In the genomic region with DNA sequence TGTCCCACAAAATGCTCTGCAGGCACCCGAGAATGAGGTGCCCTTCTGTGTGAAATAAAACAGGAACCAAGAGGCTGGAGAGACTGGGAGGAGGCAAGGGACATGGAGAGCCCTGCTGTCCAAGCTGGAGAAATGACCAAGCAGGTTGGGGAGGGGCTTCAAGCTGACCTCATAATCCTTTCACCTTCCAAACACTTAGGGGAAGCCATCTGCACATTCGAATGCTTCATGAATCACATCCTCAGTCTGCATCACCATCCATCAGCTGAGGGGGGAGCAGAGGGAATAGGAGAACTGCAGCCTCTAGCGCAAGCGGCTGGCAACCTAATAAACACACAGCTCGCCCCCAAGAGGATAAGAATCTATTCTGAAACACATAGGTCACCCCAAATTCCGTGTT, we compare ENCODE assay signal across 25 mouse cellular contexts. TPM values are rescaled to one million over a fixed set of nuclear protein-coding genes. Genes with fewer than 3 reads are reported as not detected.
DNase-seq lines count a peak whose midpoint lies in the region; ATAC-seq and TF ChIP-seq lines count a peak whose summit lies in the region.
"Had no signal": no experiment of that assay in that cellular context is flagged by ENCODE, and none has a peak within 500 bp of the region (broad histone marks: within the 10 kb centered on the region; RNA-seq: fewer than 3 reads in every experiment).

No protein-coding gene starts in this region.

- H3K9ac ChIP-seq in hindbrain, embryonic 11.5 days (ENCODE audit: low read depth, low read length), result no peak overlapping the region
- no peak overlapping the region for H3K9ac ChIP-seq in midbrain, embryonic 14.5 days (replicated peaks; ENCODE audit: low read length)
- no peak overlapping the region for H3K9ac ChIP-seq in midbrain, postnatal 0 days (replicated peaks; ENCODE audit: low read length, poor library complexity, severe bottlenecking)
- H3K9ac ChIP-seq: midbrain, embryonic 12.5 days had no signal

- no peak overlapping the region for H3K4me3 ChIP-seq in hindbrain, embryonic 11.5 days (ENCODE audit: low read depth, low read length)
- no peak overlapping the region for H3K4me3 ChIP-seq in hindbrain, embryonic 10.5 days
- H3K4me3 ChIP-seq in midbrain, embryonic 14.5 days (replicated peaks; ENCODE audit: low read depth, low read length), result no peak overlapping the region
- no peak overlapping the region for H3K4me3 ChIP-seq in midbrain, postnatal 0 days (ENCODE audit: low read depth, low read length)
- no peak overlapping the region for H3K4me3 ChIP-seq in embryonic facial prominence, embryonic 10.5 days
- H3K4me3 ChIP-seq: midbrain, embryonic 12.5 days had no signal

- ATAC-seq in hindbrain, embryonic 11.5 days (ENCODE audit: low FRiP score), result no peak
- no peak for ATAC-seq in midbrain, embryonic 14.5 days (ENCODE audit: low FRiP score, low TSS enrichment)
- no peak for ATAC-seq in midbrain, postnatal 0 days (ENCODE audit: low FRiP score)
- ATAC-seq: CD4-positive, CD25-positive, alpha-beta regulatory T cell, adult 4 months; forebrain, embryonic 14.5 days; intestine, embryonic 16.5 days had no signal

- H3K27me3 ChIP-seq in hindbrain, embryonic 11.5 days (ENCODE audit: control insufficient read depth, insufficient read depth, low read length), result no peaks in the 10 kb centered on the region
- H3K27me3 ChIP-seq in hindbrain, embryonic 10.5 days (ENCODE audit: insufficient read depth, poor library complexity, severe bottlenecking), result peaks cover 68% of the 10 kb centered on the region
- no peaks in the 10 kb centered on the region for H3K27me3 ChIP-seq in midbrain, embryonic 14.5 days (ENCODE audit: control insufficient read depth, insufficient read depth, low read length)
- H3K27me3 ChIP-seq in midbrain, postnatal 0 days (ENCODE audit: insufficient read depth, low read length), result no peaks in the 10 kb centered on the region
- H3K27me3 ChIP-seq in embryonic facial prominence, embryonic 10.5 days (replicated peaks; ENCODE audit: low read depth, poor library complexity, severe bottlenecking), result peaks cover 71% of the 10 kb centered on the region

- no peak overlapping the region for H3K4me2 ChIP-seq in hindbrain, embryonic 11.5 days (replicated peaks; ENCODE audit: low read depth, low read length)
- H3K4me2 ChIP-seq in midbrain, embryonic 14.5 days (ENCODE audit: low read length), result no peak overlapping the region
- H3K4me2 ChIP-seq in midbrain, postnatal 0 days (ENCODE audit: low read depth, low read length, poor library complexity, severe bottlenecking), result no peak overlapping the region
- H3K4me2 ChIP-seq: midbrain, embryonic 12.5 days had no signal

- 68% methylated on average over 6 of the region's 6 CpGs for WGBS in hindbrain, embryonic 11.5 days
- 72% methylated on average over 6 of the region's 6 CpGs for WGBS in hindbrain, embryonic 10.5 days
- 62% methylated on average over 6 of the region's 6 CpGs for WGBS in midbrain, embryonic 14.5 days
- 65% methylated on average over 6 of the region's 6 CpGs for WGBS in midbrain, postnatal 0 days
- WGBS in embryonic facial prominence, embryonic 10.5 days, result 72% methylated on average over 6 of the region's 6 CpGs

- H3K36me3 ChIP-seq in hindbrain, embryonic 11.5 days (ENCODE audit: control insufficient read depth, insufficient read depth, low read length), result no peaks in the 10 kb centered on the region
- peaks cover under 1% of the 10 kb centered on the region; the same call in 1 of the 2 replicates for H3K36me3 ChIP-seq in hindbrain, embryonic 10.5 days
- no peaks in the 10 kb centered on the region for H3K36me3 ChIP-seq in midbrain, embryonic 14.5 days (ENCODE audit: control insufficient read depth, insufficient read depth, low read length)
- no peaks in the 10 kb centered on the region for H3K36me3 ChIP-seq in midbrain, postnatal 0 days (ENCODE audit: insufficient read depth, low read length)
- H3K36me3 ChIP-seq in embryonic facial prominence, embryonic 10.5 days (replicated peaks), result peaks cover under 1% of the 10 kb centered on the region
- H3K36me3 ChIP-seq: midbrain, embryonic 12.5 days had no signal

- peak; percentile 22 for DNase-seq in cerebellum, adult 8-10 months
- DNase-seq in cerebellum, postnatal 25 days, result no peak
- no peak for DNase-seq in hindbrain, embryonic 11.5 days (ENCODE audit: low spot score)
- DNase-seq in hindbrain, embryonic 10.5 days (ENCODE audit: low spot score), result no peak
- DNase-seq in midbrain, embryonic 14.5 days, result peak; percentile 6
- DNase-seq in midbrain, postnatal 0 days (ENCODE audit: low spot score), result no peak
- DNase-seq in NIH3T3 (ENCODE audit: low read depth), result peak; percentile 48
- DNase-seq in embryonic facial prominence, embryonic 10.5 days (ENCODE audit: low spot score), result no peak
- DNase-seq: adrenal gland, postnatal 14 days; kidney, postnatal 36 days; liver; lung, postnatal 10 days; retina, postnatal 1 day; thymus, postnatal 36 days had no signal

- H3K9me3 ChIP-seq in hindbrain, embryonic 11.5 days (ENCODE audit: control insufficient read depth, low read length), result no peaks in the 10 kb centered on the region
- H3K9me3 ChIP-seq in hindbrain, embryonic 10.5 days, result no peaks in the 10 kb centered on the region
- H3K9me3 ChIP-seq in midbrain, embryonic 14.5 days (ENCODE audit: control insufficient read depth, low read length), result no peaks in the 10 kb centered on the region
- H3K9me3 ChIP-seq in midbrain, postnatal 0 days (ENCODE audit: low read length), result no peaks in the 10 kb centered on the region
- peaks cover under 1% of the 10 kb centered on the region; the same call in 1 of the 2 replicates for H3K9me3 ChIP-seq in embryonic facial prominence, embryonic 10.5 days
- H3K9me3 ChIP-seq: midbrain, embryonic 12.5 days had no signal

- TF ChIP-seq CTCF in midbrain, postnatal 0 days (IDR thresholded peaks at IDR 0.05), result no peak

- 0 out of 2 replicates have a peak overlapping the region, but pooled peaks have one; percentile 25 for H3K27ac ChIP-seq in hindbrain, embryonic 11.5 days (ENCODE audit: low read depth, low read length)
- no peak overlapping the region; the same call in 1 of the 2 replicates for H3K27ac ChIP-seq in hindbrain, embryonic 10.5 days
- no peak overlapping the region for H3K27ac ChIP-seq in midbrain, embryonic 14.5 days (replicated peaks; ENCODE audit: low read depth, low read length)
- no peak overlapping the region for H3K27ac ChIP-seq in midbrain, postnatal 0 days (ENCODE audit: low read depth, low read length)
- H3K27ac ChIP-seq in embryonic facial prominence, embryonic 10.5 days (replicated peaks), result no peak overlapping the region
- H3K27ac ChIP-seq: midbrain, embryonic 12.5 days had no signal

- H3K4me1 ChIP-seq in hindbrain, embryonic 11.5 days (replicated peaks; ENCODE audit: control insufficient read depth, insufficient read depth, low read length), result no peaks in the 10 kb centered on the region; the same call in 1 of the 2 replicates
- peaks cover 40% of the 10 kb centered on the region for H3K4me1 ChIP-seq in hindbrain, embryonic 10.5 days (replicated peaks)
- peaks cover 20% of the 10 kb centered on the region for H3K4me1 ChIP-seq in midbrain, embryonic 14.5 days (ENCODE audit: control insufficient read depth, insufficient read depth, low read length)
- H3K4me1 ChIP-seq in midbrain, postnatal 0 days (ENCODE audit: insufficient read depth, low read length), result peaks cover 9% of the 10 kb centered on the region; the same call in 1 of the 2 replicates
- peaks cover 20% of the 10 kb centered on the region for H3K4me1 ChIP-seq in embryonic facial prominence, embryonic 10.5 days

RNA-seq across cellular contexts. Expression of gene Srxn1, which starts 2.9 kb away (rescaled TPM):
- polyA plus RNA-seq in hindbrain, embryonic 11.5 days (2014; fragmentation: Nextera tagmentation; extraction: Ambion mirVana), result 13.4 and 14.8 TPM in 2 replicates
- polyA plus RNA-seq in hindbrain, embryonic 10.5 days (2016; fragmentation: Nextera tagmentation; extraction: Ambion mirVana), result 15.6 and 18.7 TPM in 2 replicates
- 11.5 and 17.4 TPM in 2 replicates for polyA plus RNA-seq in midbrain, embryonic 14.5 days (2014; fragmentation: Nextera tagmentation; extraction: Ambion mirVana)
- total RNA-seq in midbrain, postnatal 0 days (2014; rRNA removed), result 24.5 and 46.1 TPM in 2 replicates
- 24.8 and 29.5 TPM in 2 replicates for polyA plus RNA-seq in midbrain, postnatal 0 days (2015; fragmentation: Nextera tagmentation; extraction: Ambion mirVana)
- 10.7 and 12.4 TPM in 2 replicates for polyA plus RNA-seq in embryonic facial prominence, embryonic 10.5 days (2016; fragmentation: Nextera tagmentation; extraction: Ambion mirVana)

RNA-seq across cellular contexts. Expression of gene Scrt2, which starts 21.0 kb away (rescaled TPM):
- polyA plus RNA-seq in hindbrain, embryonic 11.5 days (2014; fragmentation: Nextera tagmentation; extraction: Ambion mirVana), result 27.1 and 31.4 TPM in 2 replicates
- polyA plus RNA-seq in hindbrain, embryonic 10.5 days (2016; fragmentation: Nextera tagmentation; extraction: Ambion mirVana), result 5.5 and 19.0 TPM in 2 replicates
- 16.4 and 18.4 TPM in 2 replicates for polyA plus RNA-seq in midbrain, embryonic 14.5 days (2014; fragmentation: Nextera tagmentation; extraction: Ambion mirVana)
- total RNA-seq in midbrain, postnatal 0 days (2014; rRNA removed), result 6.7 and 10.8 TPM in 2 replicates
- 2.2 and 2.3 TPM in 2 replicates for polyA plus RNA-seq in midbrain, postnatal 0 days (2015; fragmentation: Nextera tagmentation; extraction: Ambion mirVana)
- polyA plus RNA-seq in embryonic facial prominence, embryonic 10.5 days (2016; fragmentation: Nextera tagmentation; extraction: Ambion mirVana), result 0.93 and 1.5 TPM in 2 replicates
- total RNA-seq: gastrocnemius, adult 18-20 months; gastrocnemius, postnatal 4 days; hematopoietic stem cell, adult 5-6 weeks; megakaryocyte progenitor cell, adult 5-6 weeks had no signal
- polyA plus RNA-seq: CD4-positive, CD25-positive, alpha-beta regulatory T cell, adult 4 months; heart, embryonic 16.5 days; intestine, embryonic 16.5 days; kidney, embryonic 14.5 days; liver, embryonic 16.5 days had no signal

RNA-seq across cellular contexts. Expression of gene Tcf15, which starts 41.0 kb away (rescaled TPM):
- polyA plus RNA-seq in hindbrain, embryonic 11.5 days (2014; fragmentation: Nextera tagmentation; extraction: Ambion mirVana), result 10.7 and 13.1 TPM in 2 replicates
- 5.2 and 7.6 TPM in 2 replicates for polyA plus RNA-seq in hindbrain, embryonic 10.5 days (2016; fragmentation: Nextera tagmentation; extraction: Ambion mirVana)
- polyA plus RNA-seq in midbrain, embryonic 14.5 days (2014; fragmentation: Nextera tagmentation; extraction: Ambion mirVana), result 0.76 and 0.96 TPM in 2 replicates
- 2.7 TPM in 1 of 2 replicates, not detected in the other for total RNA-seq in midbrain, postnatal 0 days (2014; rRNA removed)
- 0.58 and 0.90 TPM in 2 replicates for polyA plus RNA-seq in midbrain, postnatal 0 days (2015; fragmentation: Nextera tagmentation; extraction: Ambion mirVana)
- 9.2 and 10.3 TPM in 2 replicates for polyA plus RNA-seq in embryonic facial prominence, embryonic 10.5 days (2016; fragmentation: Nextera tagmentation; extraction: Ambion mirVana)
- polyA plus RNA-seq: CD4-positive, CD25-positive, alpha-beta regulatory T cell, adult 4 months had no signal

Comparison
In these comparisons a context has a peak if more than half of its experiments do, and no peak if none do; other contexts are left out.
1. DNase-seq: peak in cerebellum, adult 8-10 months (single experiment), midbrain, embryonic 14.5 days (single experiment) and NIH3T3 (single experiment); none in cerebellum, postnatal 25 days (0 of 2), hindbrain, embryonic 11.5 days (single experiment), hindbrain, embryonic 10.5 days (single experiment), midbrain, postnatal 0 days (single experiment) and embryonic facial prominence, embryonic 10.5 days (single experiment).